Mouse (Mus musculus): ENCODE data around the gene Fryl. TPM values are rescaled to one million over a fixed set of nuclear protein-coding genes. Genes with fewer than 3 reads are reported as not detected.
A peak's percentile ranks its signal among the peaks of the same experiment; 100 is the strongest.

The Fryl gene
- total RNA-seq, 2 experiments from 2014 or later = 44.1 to 45.3 TPM

DNA sequence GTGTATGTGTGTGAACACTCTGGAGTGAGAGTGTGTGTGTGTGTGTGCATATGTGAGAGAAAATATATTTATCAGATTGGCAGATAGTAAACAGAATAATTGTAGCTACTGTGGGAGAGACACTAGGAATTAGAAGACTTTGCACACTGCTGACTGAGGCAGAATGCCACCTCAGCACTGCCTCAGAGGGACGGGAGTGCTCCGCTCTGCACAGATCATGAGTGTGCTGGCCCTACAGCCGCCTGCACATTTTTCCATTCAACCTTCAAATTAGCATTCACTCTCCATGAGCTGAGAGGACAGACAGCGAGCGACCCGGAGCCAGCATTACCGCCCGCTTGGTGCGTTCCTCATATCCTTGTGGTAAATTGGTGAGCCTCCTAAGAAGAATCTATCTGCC is 96.0 kb downstream of the Fryl start:
- no peak for DNase-seq

DNA sequence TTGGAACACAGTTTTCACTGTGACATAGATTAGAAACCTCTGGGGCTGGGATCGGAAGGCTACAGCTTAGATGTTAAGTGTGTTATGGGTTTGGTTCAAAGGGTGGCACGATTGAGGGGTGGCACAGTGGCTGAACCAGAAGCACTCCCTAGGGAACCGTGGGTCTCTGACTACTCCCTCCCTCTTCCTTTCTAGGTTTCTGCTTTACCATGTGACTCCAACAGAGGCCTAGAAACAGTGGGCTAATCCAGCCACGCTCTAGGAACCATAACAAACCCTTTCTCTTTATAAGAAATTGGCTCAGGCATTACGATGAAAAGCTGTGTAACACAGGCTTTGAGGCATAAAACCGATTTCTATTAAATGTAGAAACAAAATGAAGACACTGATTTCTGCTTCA is 98.9 kb downstream of the Fryl start:
- no peak for DNase-seq

DNA sequence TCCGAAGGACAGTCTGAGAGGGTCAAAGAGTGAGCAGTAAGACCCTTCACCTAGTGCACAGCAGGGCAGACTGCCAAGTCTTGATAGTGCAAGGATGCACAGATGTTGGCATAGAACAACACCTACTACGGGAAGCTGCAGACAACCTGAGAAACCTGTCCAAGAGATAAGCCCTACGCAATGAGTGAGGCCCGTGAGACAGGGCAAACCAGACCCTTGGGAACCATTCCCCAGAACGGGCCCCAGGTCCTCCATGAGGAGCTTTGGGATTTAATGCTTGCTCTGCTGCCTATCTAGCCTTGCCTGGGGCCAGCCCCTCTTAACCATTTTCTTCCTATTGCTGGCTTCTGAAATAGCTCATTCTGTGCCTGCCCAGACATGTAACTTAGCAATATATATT is 99.4 kb downstream of the Fryl start:
- DNase-seq = no peak

DNA sequence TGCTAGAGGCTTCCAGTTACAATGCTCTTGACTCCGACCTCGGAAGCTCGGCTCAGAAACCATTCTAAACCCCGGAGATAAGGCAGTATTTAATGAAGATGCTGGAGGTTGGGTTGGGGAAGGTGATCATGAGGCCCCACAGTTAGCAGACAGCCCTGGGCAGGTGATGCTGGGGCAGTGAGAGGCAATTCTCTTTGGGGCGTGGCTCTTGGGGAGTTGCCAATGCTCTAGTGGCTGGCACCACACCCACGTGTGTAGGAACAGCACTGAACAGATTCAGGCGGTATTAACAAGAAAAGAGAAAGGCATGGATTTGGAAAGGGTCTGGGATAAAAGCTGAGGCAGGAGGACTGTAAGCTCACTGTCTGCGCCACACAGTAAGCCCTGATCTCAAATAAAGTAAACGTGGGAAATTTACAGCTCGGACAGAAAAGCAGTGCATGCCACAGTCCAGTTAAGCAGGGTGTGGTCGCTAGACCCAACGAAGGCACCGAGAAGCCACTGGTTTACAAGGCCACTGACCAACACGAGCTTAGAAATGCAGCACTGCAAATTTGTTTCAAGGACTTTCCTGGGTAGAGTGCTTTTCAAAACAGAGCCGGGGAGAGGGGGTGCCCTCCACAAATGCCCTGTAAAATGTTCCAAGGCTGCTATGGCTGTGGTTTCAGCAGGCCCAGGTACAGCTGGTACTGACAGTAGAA is 100.0 kb downstream of the Fryl start:
- peak in 1 of 2 experiments; percentile 22 for DNase-seq

DNA sequence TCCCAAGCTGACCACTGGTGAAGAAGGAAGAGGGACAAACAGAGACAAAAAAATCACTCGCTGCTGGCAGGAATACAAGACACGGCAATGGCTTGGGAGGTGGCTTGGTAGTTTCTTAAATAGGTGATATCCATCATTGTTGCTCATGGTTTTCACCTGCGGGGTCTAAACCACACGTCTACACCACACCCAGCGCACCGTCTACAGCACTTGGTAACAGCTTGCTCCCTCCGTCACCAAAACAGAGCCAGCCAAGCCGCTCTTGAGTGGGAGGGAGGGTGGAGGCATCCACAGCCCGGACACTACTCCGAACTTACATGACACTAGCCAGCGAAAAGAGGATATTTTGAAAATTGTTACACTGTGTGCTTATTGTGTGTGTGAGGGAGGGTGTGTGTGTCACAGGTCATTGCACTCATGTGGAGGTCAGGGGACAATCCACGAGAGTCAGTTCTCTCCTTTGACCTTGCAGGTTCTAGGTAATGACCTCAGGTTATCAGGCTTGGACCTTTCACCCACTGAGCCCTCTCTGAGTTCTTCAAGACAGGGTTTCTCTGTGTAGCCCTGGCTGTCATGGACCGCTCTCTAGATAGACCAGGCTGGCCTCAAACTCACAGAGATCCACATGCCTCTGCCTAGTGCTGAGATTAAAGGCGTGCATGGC is 102.5 kb downstream of the Fryl start:
- no peak for DNase-seq

DNA sequence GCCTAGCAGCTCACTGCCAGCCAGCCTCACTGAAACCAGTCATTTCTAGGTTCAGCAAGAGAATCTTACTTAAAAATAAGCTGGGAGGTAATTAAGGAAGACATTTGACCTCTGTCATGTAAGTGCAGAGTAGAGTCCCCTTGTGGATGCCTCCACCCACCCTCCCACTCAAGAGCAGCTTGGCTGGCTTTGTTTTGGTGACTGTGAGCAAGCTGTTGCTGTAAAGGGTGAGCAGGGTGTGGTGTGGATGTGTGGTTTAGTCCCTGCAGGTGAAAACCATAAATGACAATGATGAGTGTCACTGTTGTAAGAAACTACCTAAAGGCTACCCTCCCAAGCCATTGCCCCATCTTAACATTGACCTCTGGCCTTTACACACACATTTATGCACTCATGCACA is 104.2 kb downstream of the Fryl start:
- no peak for DNase-seq

DNA sequence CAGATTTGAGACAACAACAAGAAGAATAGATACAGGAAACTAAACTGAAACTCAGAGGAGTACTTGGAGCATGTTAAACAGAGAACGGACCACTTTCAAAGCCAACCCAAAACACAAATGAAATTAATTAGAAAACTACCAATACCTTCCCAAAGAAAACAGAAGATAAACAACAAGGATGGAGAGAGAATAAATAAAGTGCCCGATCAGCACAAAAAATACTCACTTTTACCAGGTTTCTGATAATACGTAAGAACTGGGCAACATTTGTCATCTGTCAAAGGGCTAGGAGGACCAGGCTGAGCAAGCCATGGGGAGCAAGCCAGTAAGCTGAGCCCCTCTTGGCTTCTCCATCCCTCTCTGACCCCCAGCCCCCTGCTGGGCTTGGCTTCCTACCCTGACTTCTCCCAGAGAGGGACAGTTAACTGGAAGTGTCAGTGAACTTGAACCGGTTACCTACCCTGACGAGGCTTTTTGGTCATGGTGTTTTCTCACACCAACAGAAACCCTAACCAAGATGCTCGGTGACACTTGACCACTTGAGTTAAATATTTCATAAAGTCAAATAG is 105.5 kb downstream of the Fryl start:
- DNase-seq = no peak

DNA sequence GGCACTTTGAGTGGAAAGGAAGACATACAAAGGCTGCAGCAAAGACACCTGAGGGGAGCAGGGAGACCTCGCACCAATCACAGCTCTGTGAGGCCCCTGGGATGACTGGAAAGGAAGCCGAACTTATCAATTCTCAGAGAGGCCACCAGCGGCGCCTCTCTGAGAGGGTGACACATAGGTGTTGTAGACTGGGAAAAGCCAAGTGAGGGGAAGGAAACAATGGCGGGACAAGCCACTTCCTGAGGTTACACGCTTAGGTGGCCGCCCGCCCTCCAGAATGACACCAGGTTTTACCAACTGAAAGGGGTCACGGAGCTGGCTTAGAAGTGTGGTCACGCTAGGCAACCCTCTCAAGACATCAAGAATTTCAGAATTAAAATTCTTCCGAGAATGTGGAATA is 111.4 kb downstream of the Fryl start:
- DNase-seq = no peak

DNA sequence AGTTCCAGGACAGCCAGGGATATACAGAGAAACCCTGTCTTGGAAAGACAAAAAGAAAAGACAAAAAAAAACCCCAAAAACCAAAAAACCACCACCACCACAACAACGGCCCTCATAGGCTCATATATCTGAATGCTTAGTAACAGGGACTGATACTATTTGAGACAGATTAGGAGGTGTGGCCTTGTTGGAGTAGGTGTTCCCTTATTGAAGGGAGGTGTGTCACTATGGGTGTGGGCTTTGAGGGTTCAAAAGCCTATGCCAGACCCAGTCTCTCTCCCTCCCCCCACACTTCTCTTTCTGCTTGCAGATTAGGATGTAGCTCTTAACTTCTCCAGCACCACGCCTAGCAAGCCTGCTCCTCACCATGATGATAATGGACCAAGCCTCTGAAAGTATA is 114.7 kb downstream of the Fryl start:
- no peak for DNase-seq

DNA sequence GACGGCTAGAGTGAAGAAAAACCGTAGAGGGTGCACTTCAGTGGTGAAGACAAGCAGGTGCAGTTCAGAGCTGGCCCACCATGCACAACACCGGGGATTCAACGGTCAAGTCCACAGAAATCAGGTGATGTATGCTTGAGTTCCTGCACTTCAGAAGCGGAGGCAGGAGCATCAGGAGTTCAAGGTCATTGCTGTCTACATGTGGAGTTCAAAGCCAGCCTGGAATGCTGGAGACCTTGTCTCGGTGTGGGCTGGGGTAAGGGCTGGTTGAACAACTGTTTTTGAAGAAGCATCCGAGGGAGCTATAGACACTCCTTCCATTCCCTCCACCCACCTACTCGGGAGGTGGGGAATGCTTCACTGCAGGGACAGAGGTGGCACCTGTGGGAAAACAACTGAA is 115.3 kb downstream of the Fryl start:
- DNase-seq = no peak

DNA sequence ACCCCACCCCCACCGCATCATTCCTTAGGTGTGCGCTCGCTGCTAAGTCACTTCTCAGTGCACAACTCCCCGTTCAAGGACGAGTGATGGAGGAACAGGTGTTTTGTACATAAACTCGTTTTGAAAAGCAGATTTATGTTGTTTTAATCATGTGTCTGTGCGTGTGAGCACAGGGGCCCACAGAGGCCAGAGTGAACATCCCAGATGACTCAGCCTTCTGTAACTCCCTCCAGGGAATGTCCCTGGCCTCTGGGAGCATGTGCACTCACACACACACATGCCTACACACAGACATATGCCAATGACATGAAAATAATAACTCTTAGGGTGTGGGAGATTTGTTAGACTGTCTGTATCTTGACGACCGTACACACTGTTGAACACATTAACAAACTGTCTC is 118.9 kb downstream of the Fryl start:
- no peak for DNase-seq

DNA sequence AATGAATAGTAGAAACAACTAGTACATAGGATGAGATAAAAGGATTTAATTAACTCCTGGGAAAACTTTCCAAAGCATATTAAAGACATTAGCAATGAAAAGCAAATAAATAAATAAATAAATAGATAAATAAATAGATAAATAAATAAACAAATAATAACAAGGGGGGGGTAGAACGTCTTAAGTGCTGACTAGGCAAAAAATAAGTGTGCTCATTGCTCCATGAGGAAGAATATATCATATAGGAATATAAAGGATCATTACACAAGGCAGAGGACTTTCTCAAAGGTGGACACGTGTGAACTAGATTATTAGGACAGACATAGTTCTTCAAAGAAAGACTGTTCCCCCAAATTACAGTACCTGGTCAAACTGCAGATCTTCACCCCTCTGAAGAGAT is 120.5 kb downstream of the Fryl start:
- no peak for DNase-seq

DNA sequence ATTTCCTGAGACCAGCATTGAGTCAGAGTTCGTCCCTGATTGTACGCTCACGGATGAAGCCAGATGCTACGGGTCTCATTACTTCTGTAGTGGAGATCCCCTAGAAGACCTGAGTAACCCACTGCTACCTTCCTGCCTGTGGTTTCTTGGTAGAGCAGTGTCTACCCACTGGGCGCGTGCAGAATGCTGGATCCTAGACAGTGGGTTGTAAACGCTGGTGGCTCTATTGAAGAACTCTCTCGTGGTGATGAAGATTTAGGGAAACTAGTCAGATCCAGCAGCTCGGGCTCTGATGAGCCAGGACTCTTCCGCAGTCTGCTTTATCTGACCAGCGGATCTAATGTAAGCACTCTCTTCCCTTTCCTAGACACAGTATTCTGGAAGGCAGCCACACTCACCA is 121.3 kb downstream of the Fryl start:
- no peak for DNase-seq

DNA sequence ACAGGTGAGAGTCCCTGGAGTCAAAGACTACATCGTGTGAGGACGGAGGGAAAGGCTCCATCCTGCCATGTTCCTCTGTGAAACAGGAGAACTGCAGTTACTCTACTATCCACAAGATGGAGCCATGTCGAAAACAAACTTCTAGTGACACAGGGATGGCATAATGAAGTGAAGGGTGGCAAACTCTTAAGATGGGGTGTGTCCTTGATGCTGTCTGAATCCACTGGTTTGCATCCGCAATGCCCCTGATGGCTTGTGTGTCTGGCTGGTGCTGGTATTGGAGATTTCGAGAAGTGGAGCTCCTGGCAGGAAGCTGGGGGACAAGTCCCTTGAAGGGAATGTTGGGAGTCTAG is 122.6 kb downstream of the Fryl start:
- DNase-seq = peak in 1 of 2 experiments; percentile 41

DNA sequence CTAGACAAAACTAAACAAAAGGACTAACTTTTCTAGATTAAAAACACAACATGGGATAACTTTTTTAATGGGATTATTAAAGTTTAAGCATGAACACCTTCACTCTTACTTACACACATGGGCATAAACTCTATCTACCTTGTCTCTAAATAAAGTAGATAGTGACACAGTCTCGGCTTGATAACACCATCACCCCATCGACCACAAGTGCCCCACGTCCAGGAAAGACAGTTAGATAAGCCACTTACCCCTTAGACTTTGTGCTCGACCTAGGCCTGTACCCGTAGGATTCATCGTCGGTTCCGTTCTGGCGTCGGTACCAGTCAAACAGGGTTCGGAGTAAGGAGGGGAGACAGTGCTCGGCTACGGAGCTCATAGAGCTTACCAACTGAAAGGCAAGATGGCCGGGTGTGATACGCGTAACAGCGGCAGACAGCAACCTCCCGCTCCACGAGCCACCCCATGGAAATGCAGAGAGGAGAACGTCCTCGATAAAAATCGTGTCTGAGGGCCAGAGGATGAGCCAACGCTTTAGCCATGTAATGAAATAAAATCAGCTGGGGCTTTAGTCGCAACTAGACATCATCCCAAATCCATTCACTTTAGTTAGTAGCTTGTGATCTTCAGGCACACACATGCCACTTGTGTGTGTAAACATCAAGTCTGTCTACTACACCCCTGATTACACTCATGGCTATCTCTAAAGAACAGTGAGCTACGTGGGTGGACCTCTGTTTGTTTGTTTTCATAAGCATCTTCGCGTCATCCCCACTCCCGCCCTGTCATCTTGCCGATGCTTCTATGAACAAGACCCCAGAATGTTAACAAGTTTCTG is 123.2 kb downstream of the Fryl start:
- no peak for DNase-seq

DNA sequence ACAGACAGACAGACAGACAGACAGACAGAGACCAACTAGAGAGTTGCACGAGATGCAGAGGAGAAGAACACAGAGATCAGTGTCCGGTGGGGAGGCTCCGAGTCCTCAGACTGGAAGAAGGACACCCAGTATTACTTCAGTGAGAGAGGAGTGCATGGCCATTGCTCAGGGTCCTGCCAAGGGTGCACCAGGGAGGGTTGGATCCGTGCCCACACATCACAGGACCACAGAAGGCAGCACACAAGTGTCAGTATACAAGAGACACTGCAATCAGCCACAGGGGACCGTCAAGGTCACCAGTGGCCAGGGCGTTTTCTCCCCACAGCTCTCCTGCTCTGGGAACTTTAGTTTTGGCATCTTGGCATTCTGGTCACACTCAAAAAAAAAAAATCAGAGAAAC is 125.4 kb downstream of the Fryl start:
- peak; percentile 62 to 66 for DNase-seq

DNA sequence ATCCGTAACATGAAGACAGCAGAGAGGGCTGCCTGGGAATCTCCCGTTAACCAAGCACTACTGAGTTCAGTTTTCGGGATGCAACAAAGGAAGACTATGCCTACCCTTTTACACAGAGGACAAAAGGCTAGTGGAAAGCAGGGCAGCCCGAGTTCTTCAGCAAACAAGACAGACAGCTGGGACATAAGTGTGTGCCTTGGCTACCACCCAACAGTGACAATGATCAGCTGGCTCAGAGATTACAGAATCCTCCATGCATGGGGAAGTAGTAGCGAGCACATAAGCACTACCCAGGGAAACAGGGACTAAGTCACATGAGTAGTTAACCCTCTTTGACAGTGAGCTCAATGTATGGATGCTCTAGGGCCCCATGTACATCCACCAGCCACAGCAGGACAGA is 126.5 kb downstream of the Fryl start:
- DNase-seq = no peak

DNA sequence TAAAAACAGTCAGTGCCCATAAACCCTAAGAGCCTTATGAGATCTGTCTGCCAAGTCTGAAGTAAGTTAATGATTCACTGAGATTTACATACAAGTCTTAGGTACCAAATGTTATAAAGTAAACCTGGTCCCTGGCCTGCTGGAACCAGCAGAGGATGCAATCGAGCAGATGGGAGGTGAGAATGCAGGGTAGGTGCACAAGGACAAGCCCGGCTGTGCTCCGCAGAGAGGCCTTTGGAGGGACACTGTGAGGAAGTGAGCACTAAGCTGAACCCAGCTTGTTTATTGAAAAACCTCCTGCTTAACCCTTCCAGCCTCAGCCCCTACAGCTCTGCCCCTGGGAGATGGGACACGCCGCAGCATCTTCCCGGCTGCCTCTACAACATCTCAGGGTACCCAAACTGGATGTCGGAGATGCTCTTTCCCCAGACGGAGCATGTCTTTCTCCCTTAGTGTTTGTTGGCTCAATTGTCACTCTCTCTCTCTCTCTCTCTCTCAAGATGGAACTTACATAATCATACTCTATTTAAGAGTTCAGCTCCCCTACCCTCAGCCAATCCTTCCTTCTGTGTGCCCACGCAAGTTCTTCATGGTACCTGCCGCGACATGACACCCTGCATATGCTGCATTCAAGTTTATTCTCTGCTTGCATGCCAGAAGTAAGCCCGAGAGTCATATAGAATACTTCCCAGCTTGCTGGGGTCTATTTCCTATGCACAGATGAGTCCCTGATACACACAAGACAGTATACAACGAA is 136.3 kb downstream of the Fryl start:
- DNase-seq = no peak

DNA sequence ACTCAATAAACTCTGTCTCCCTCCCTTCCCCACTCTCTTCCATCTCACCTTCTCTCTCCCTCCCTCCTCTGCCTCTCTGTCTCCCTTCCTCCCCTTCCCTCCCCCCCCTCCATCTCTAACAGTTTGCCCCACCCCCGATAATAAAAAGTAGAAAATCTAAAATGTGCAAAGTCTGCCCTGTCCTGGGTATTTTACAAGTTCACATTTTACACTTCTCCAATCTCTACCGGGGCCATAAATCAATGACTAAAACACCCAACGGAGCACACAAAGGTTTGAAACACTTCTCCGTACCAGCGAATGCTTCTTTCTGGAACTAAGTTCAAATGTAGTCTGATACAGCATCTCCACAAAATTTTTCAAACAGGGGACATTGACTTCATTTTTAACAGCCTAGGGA is 136.9 kb downstream of the Fryl start:
- no peak for DNase-seq

DNA sequence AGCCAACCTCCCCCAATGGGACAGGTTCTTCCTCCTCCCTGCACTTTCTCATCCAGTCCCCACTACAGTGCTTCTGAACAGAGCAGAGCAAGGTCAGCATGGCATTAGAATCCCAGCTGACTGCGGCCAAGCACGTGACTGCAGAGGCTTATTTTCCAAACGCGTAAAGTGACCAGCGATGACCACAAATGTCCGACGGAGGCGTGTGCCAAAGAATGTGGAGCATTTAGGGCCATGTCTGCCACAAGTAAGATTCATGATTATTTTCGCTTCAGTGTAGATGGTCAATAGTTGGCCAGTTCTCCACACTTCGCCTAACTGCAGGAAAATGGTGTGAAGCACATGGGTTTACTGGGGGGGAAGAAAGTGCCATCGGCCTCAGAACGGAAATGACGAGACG is 137.6 kb downstream of the Fryl start:
- no peak for DNase-seq

DNA sequence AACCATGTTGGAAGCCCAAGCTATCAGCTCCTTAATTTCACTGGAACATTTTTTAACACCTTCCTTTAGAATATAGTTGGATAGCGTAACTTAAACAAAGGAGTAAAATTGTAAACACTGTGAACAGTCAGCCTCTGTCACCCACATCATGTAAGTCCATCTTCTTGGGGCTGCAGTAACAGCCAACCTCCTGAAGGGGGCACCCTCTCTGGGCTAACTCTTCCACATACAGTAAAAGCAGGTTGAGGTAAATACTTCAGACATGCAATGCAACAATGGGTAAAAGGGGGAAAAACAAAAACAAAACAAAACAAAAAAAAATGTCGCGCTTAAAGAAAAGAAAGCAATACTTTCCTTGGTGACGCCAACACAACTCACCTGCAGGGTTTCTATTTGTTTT is 141.5 kb downstream of the Fryl start:
- DNase-seq = no peak

DNA sequence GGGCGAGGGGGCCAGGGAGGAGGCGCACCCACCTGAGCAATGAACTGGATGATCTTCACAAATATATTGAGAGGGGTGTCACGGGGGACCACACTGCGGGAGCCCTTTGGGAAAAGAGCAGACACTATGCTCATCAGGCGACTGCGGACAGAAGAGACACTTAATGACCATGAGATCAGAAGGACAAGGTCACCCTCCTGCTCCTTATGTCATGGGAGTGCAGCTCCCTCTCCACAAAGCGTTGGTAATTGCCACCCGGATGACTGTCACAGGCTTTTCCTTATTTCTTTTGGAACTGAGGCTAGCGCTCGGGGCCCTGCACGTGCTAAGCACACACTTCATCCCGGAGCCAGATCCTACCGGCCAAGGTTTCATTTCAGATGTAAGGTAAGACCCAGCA is 144.1 kb downstream of the Fryl start:
- peak; percentile 26 to 34 for DNase-seq

All from adrenal gland, postnatal 36 days (tissue).